22 mouse cellular contexts compared by ENCODE assay signal in genomic region chr2:71176329-71177249, GRCm38 (mm10). TPM values are rescaled to one million over a fixed set of nuclear protein-coding genes. Genes with fewer than 3 reads are reported as not detected.
DNase-seq lines count a peak whose midpoint lies in the region; ATAC-seq and TF ChIP-seq lines count a peak whose summit lies in the region.
"Had no signal": no experiment of that assay in that cellular context is flagged by ENCODE, and none has a peak within 500 bp of the region (broad histone marks: within the 10 kb centered on the region; RNA-seq: fewer than 3 reads in every experiment).

No protein-coding gene starts in this region.

- TF ChIP-seq POLR2A in MEL (IDR thresholded peaks at IDR 0.05; ENCODE audit: control insufficient read depth in 1 of 2, insufficient read depth in 1 of 2, low read depth in 1 of 2, low read length in 2 of 2, poor library complexity in 1 of 2) = no peak

- no peak overlapping the region for H3K4me2 ChIP-seq in midbrain, embryonic 11.5 days
- H3K4me2 ChIP-seq in midbrain, embryonic 13.5 days (replicated peaks) = no peak overlapping the region
- peak overlapping the region; percentile 32 for H3K4me2 ChIP-seq in liver, embryonic 13.5 days
- H3K4me2 ChIP-seq: embryonic facial prominence, embryonic 12.5 days; forebrain, embryonic 13.5 days; heart, embryonic 13.5 days; hindbrain, embryonic 12.5 days had no signal

- H3K9me3 ChIP-seq in midbrain, embryonic 11.5 days (ENCODE audit: control insufficient read depth, low read length) = no peaks in the 10 kb centered on the region
- no peaks in the 10 kb centered on the region for H3K9me3 ChIP-seq in midbrain, embryonic 13.5 days
- no peaks in the 10 kb centered on the region for H3K9me3 ChIP-seq in MEL (replicated peaks; ENCODE audit: insufficient read depth, low read length)
- no peaks in the 10 kb centered on the region for H3K9me3 ChIP-seq in liver, embryonic 13.5 days (replicated peaks)
- H3K9me3 ChIP-seq: embryonic facial prominence, embryonic 12.5 days; forebrain, embryonic 13.5 days; heart, embryonic 13.5 days had no signal

- peak; percentile 37 for DNase-seq in midbrain, embryonic 11.5 days (ENCODE audit: low spot score, missing footprints)
- peak; percentile 54 for DNase-seq in MEL (ENCODE audit: low read depth, low spot score)
- no peak for DNase-seq in liver, embryonic 13.5 days
- DNase-seq in left cerebral cortex, adult 11 months (ENCODE audit: low spot score) = no peak
- DNase-seq in retina, postnatal 1 day = no peak
- no peak for DNase-seq in gastrocnemius, adult 8-10 months (ENCODE audit: low spot score in 2 of 2)
- DNase-seq: adrenal gland, adult 2 months; adrenal gland, postnatal 25 days; cerebellum, adult 8-10 months; cerebellum, postnatal 14 days; forebrain, postnatal 0 days; gastrocnemius, postnatal 25 days; heart, postnatal 4 days had no signal

- H3K27me3 ChIP-seq in midbrain, embryonic 11.5 days (ENCODE audit: control insufficient read depth, insufficient read depth, low read length) = no peaks in the 10 kb centered on the region
- no peaks in the 10 kb centered on the region for H3K27me3 ChIP-seq in midbrain, embryonic 13.5 days
- H3K27me3 ChIP-seq in MEL (ENCODE audit: control insufficient read depth in 1 of 2, insufficient read depth in 2 of 2, low read length in 2 of 2) = no peaks in the 10 kb centered on the region
- peaks cover 2% of the 10 kb centered on the region; the same call in 1 of the 2 replicates for H3K27me3 ChIP-seq in liver, embryonic 13.5 days
- H3K27me3 ChIP-seq: embryonic facial prominence, embryonic 12.5 days; forebrain, embryonic 13.5 days; heart, embryonic 13.5 days; hindbrain, embryonic 12.5 days had no signal

- TF ChIP-seq CTCF in MEL (IDR thresholded peaks at IDR 0.05 in 2 of 3, conservative IDR thresholded peaks at IDR 0.05 in 1 of 3; ENCODE audit: control insufficient read depth in 1 of 3, insufficient read depth in 1 of 3, low read depth in 2 of 3, low read length in 3 of 3, poor library complexity in 1 of 3, severe bottlenecking in 1 of 3) = no peak

- no peak for TF ChIP-seq RAD21 in MEL (IDR thresholded peaks at IDR 0.05; ENCODE audit: low read depth, low read length)

- no peaks in the 10 kb centered on the region for H3K79me2 ChIP-seq in MEL (ENCODE audit: control insufficient read depth, insufficient read depth, low read length, poor library complexity)

- H3K9ac ChIP-seq in midbrain, embryonic 11.5 days (ENCODE audit: low read length) = no peak overlapping the region
- H3K9ac ChIP-seq in midbrain, embryonic 13.5 days (replicated peaks) = no peak overlapping the region
- H3K9ac ChIP-seq in MEL (ENCODE audit: control insufficient read depth, low read depth, low read length, poor library complexity, severe bottlenecking) = peak overlapping the region; percentile 13; the same call in 1 of the 2 replicates
- H3K9ac ChIP-seq in liver, embryonic 13.5 days = 0 out of 2 replicates have a peak overlapping the region, but pooled peaks have one; percentile 28
- H3K9ac ChIP-seq: embryonic facial prominence, embryonic 12.5 days; forebrain, embryonic 13.5 days; forebrain, postnatal 0 days; heart, embryonic 13.5 days; hindbrain, embryonic 12.5 days had no signal

- peak; percentile 11 to 29; a peak in 1 of 4 replicates for TF ChIP-seq EP300 in MEL (IDR thresholded peaks at IDR 0.05; ENCODE audit: low read depth in 1 of 2, low read length in 2 of 2)

- no peak for ATAC-seq in midbrain, embryonic 11.5 days (ENCODE audit: low FRiP score)
- ATAC-seq in midbrain, embryonic 13.5 days = no peak
- ATAC-seq in liver, embryonic 13.5 days (ENCODE audit: low read depth) = no peak
- peak; percentile 26; the same call in 1 of the 2 replicates for ATAC-seq in megakaryocyte progenitor cell, adult 5-6 weeks (replicated peaks; ENCODE audit: poor library complexity)
- ATAC-seq: forebrain, embryonic 13.5 days; forebrain, postnatal 0 days; hindbrain, embryonic 16.5 days had no signal

- 76% methylated on average over 9 of the region's 9 CpGs for WGBS in midbrain, embryonic 11.5 days
- WGBS in midbrain, embryonic 13.5 days = 64% methylated on average over 9 of the region's 9 CpGs
- WGBS in liver, embryonic 13.5 days (ENCODE audit: insufficient replicate concordance) = 28% methylated on average over 9 of the region's 9 CpGs

- H3K4me1 ChIP-seq in midbrain, embryonic 11.5 days (ENCODE audit: control insufficient read depth, insufficient read depth, low read length) = no peaks in the 10 kb centered on the region
- no peaks in the 10 kb centered on the region for H3K4me1 ChIP-seq in midbrain, embryonic 13.5 days (replicated peaks)
- peaks cover 3 to 19% of the 10 kb centered on the region in 2 experiments for H3K4me1 ChIP-seq in MEL (ENCODE audit: control insufficient read depth in 1 of 2, insufficient read depth in 2 of 2, low read length in 2 of 2)
- peaks cover 28% of the 10 kb centered on the region for H3K4me1 ChIP-seq in liver, embryonic 13.5 days (replicated peaks)
- H3K4me1 ChIP-seq: forebrain, embryonic 13.5 days had no signal

- H3K36me3 ChIP-seq in midbrain, embryonic 11.5 days (ENCODE audit: control insufficient read depth, insufficient read depth, low read length) = no peaks in the 10 kb centered on the region
- no peaks in the 10 kb centered on the region for H3K36me3 ChIP-seq in midbrain, embryonic 13.5 days
- H3K36me3 ChIP-seq in MEL (ENCODE audit: control insufficient read depth in 1 of 2, insufficient read depth in 2 of 2, low read length in 2 of 2) = no peaks in the 10 kb centered on the region; a peak in 1 of 4 replicates
- H3K36me3 ChIP-seq in liver, embryonic 13.5 days = no peaks in the 10 kb centered on the region
- H3K36me3 ChIP-seq: embryonic facial prominence, embryonic 12.5 days; heart, embryonic 13.5 days; hindbrain, embryonic 12.5 days had no signal

- H3K4me3 ChIP-seq in midbrain, embryonic 11.5 days (ENCODE audit: low read depth, low read length) = no peak overlapping the region
- no peak overlapping the region for H3K4me3 ChIP-seq in midbrain, embryonic 13.5 days (replicated peaks)
- peak overlapping the region; percentile 17 to 41 for H3K4me3 ChIP-seq in MEL (ENCODE audit: control insufficient read depth in 1 of 2, insufficient read depth in 1 of 2, low read depth in 2 of 2, low read length in 2 of 2)
- no peak overlapping the region for H3K4me3 ChIP-seq in liver, embryonic 13.5 days (replicated peaks)
- H3K4me3 ChIP-seq: embryonic facial prominence, embryonic 12.5 days; forebrain, embryonic 13.5 days; heart, embryonic 13.5 days; hindbrain, embryonic 12.5 days had no signal

- H3K27ac ChIP-seq in midbrain, embryonic 11.5 days (ENCODE audit: low read depth, low read length) = no peak overlapping the region
- H3K27ac ChIP-seq in midbrain, embryonic 13.5 days = no peak overlapping the region
- H3K27ac ChIP-seq in MEL (ENCODE audit: control insufficient read depth, low read depth, low read length) = no peak overlapping the region
- no peak overlapping the region for H3K27ac ChIP-seq in liver, embryonic 13.5 days
- H3K27ac ChIP-seq: embryonic facial prominence, embryonic 12.5 days; forebrain, embryonic 13.5 days; heart, embryonic 13.5 days; hindbrain, embryonic 12.5 days had no signal

TF ChIP-seq in MEL, 35 proteins besides CTCF, POLR2A, EP300 and RAD21 (continues in another document):
- TF ChIP-seq SIN3A (IDR thresholded peaks at IDR 0.05; ENCODE audit: low read length) = peak; percentile 42; the same call in 1 of the 2 replicates
- TF ChIP-seq MAFK (IDR thresholded peaks at IDR 0.05; ENCODE audit: borderline replicate concordance, low read depth, low read length) = no peak; the same call in 1 of the 2 replicates
- TF ChIP-seq MXI1 (IDR thresholded peaks at IDR 0.05; ENCODE audit: low read depth, low read length) = peak; percentile 68
- no peak for TF ChIP-seq ZKSCAN1 (IDR thresholded peaks at IDR 0.05; ENCODE audit: low read depth, low read length)
- TF ChIP-seq USF1 (IDR thresholded peaks at IDR 0.05; ENCODE audit: low read depth, low read length) = peak; percentile 37; the same call in 1 of the 2 replicates
- TF ChIP-seq BHLHE40 (IDR thresholded peaks at IDR 0.05; ENCODE audit: borderline replicate concordance, low read depth, low read length) = peak; percentile 68; the same call in 1 of the 2 replicates
- no peak for TF ChIP-seq TAL1 (IDR thresholded peaks at IDR 0.05; ENCODE audit: low read length)
- TF ChIP-seq ZMIZ1 (IDR thresholded peaks at IDR 0.05; ENCODE audit: low read depth, low read length) = no peak
- TF ChIP-seq UBTF (IDR thresholded peaks at IDR 0.05; ENCODE audit: borderline replicate concordance, insufficient read depth, low read depth, low read length) = no peak
- no peak for TF ChIP-seq POLR2AphosphoS5 (IDR thresholded peaks at IDR 0.05; ENCODE audit: borderline replicate concordance, low read depth, low read length)
- no peak for TF ChIP-seq MAZ (IDR thresholded peaks at IDR 0.05; ENCODE audit: low read depth, low read length)
- TF ChIP-seq E2F4 (IDR thresholded peaks at IDR 0.05; ENCODE audit: borderline replicate concordance, low read depth, low read length) = no peak
- TF ChIP-seq GABPA (IDR thresholded peaks at IDR 0.05; ENCODE audit: low read depth, low read length) = no peak

RNA-seq across cellular contexts. Expression of gene Dync1i2, which starts 34.9 kb away (rescaled TPM):
- 189 and 206 TPM in 2 replicates for polyA plus RNA-seq in midbrain, embryonic 11.5 days (2014; fragmentation: Nextera tagmentation; extraction: Ambion mirVana)
- polyA plus RNA-seq in midbrain, embryonic 13.5 days (2015; fragmentation: Nextera tagmentation; extraction: Ambion mirVana) = 184 and 211 TPM in 2 replicates
- total RNA-seq in MEL (2012; rRNA removed) = 21.8 and 23.3 TPM in 2 replicates
- 100 to 1,000 TPM in 1 of 2 experiments, 10 to 100 TPM in 1; 59.1 to 156 TPM for polyA plus RNA-seq in MEL (2012; ENCODE audit: insufficient read depth in 1 of 2, insufficient read length in 2 of 2, low read depth in 1 of 2, low replicate concordance in 2 of 2, missing spikeins in 1 of 2)
- polyA plus RNA-seq in liver, embryonic 13.5 days (2015; fragmentation: Nextera tagmentation; extraction: Ambion mirVana) = 30.9 and 42.0 TPM in 2 replicates
- 87.8 and 104 TPM in 2 replicates for total RNA-seq in megakaryocyte progenitor cell, adult 5-6 weeks (2015)
- total RNA-seq in megakaryocyte progenitor cell, adult 5-6 weeks (2017) = 75.0 and 89.2 TPM in 2 replicates
- total RNA-seq in gastrocnemius, adult 8-10 months (2022) = 10 to 100 TPM; 38.5 to 42.1 (median 41.1) TPM

RNA-seq across cellular contexts. Expression of gene Cybrd1, which starts 58.9 kb away (rescaled TPM):
- polyA plus RNA-seq in midbrain, embryonic 11.5 days (2014; fragmentation: Nextera tagmentation; extraction: Ambion mirVana) = 0.22 and 0.26 TPM in 2 replicates
- 0.52 and 0.86 TPM in 2 replicates for polyA plus RNA-seq in midbrain, embryonic 13.5 days (2015; fragmentation: Nextera tagmentation; extraction: Ambion mirVana)
- 0.08 and 0.10 TPM in 2 replicates for total RNA-seq in MEL (2012; rRNA removed)
- polyA plus RNA-seq in MEL (2012; ENCODE audit: insufficient read depth in 1 of 2, insufficient read length in 2 of 2, low read depth in 1 of 2, low replicate concordance in 2 of 2, missing spikeins in 1 of 2) = under 1 TPM in 1 of 2 experiments, not detected in 1; 0.21 TPM
- 0.60 and 0.85 TPM in 2 replicates for polyA plus RNA-seq in liver, embryonic 13.5 days (2015; fragmentation: Nextera tagmentation; extraction: Ambion mirVana)
- total RNA-seq in megakaryocyte progenitor cell, adult 5-6 weeks (2015) = 0.05 TPM in 1 of 2 replicates, not detected in the other
- total RNA-seq in megakaryocyte progenitor cell, adult 5-6 weeks (2017) = 0.08 TPM in 1 of 2 replicates, not detected in the other
- under 1 TPM; 0.10 to 0.45 (median 0.27) TPM for total RNA-seq in gastrocnemius, adult 8-10 months (2022)
- total RNA-seq: granulocyte monocyte progenitor cell, adult 5-6 weeks had no signal
- polyA plus RNA-seq: C2C12 had no signal

Comparison
In these comparisons a context has a peak if more than half of its experiments do, and no peak if none do; other contexts are left out.
1. DNase-seq: peak in midbrain, embryonic 11.5 days (single experiment) and MEL (single experiment); none in liver, embryonic 13.5 days (single experiment), left cerebral cortex, adult 11 months (single experiment), retina, postnatal 1 day (single experiment) and gastrocnemius, adult 8-10 months (0 of 2).
2. H3K4me3 ChIP-seq: peak in MEL (2 of 2); none in midbrain, embryonic 11.5 days (single experiment), midbrain, embryonic 13.5 days (single experiment) and liver, embryonic 13.5 days (single experiment).
3. H3K9ac ChIP-seq: peak in MEL (single experiment) and liver, embryonic 13.5 days (single experiment); none in midbrain, embryonic 11.5 days (single experiment) and midbrain, embryonic 13.5 days (single experiment).